Mouse (Mus musculus): ENCODE data around the gene Hmcn2. TPM values are rescaled to one million over a fixed set of nuclear protein-coding genes. Genes with fewer than 3 reads are reported as not detected.

Hmcn2 gene
- total RNA-seq, 2 experiments from 2014 or later, result 0.25 to 0.49 TPM

DNA sequence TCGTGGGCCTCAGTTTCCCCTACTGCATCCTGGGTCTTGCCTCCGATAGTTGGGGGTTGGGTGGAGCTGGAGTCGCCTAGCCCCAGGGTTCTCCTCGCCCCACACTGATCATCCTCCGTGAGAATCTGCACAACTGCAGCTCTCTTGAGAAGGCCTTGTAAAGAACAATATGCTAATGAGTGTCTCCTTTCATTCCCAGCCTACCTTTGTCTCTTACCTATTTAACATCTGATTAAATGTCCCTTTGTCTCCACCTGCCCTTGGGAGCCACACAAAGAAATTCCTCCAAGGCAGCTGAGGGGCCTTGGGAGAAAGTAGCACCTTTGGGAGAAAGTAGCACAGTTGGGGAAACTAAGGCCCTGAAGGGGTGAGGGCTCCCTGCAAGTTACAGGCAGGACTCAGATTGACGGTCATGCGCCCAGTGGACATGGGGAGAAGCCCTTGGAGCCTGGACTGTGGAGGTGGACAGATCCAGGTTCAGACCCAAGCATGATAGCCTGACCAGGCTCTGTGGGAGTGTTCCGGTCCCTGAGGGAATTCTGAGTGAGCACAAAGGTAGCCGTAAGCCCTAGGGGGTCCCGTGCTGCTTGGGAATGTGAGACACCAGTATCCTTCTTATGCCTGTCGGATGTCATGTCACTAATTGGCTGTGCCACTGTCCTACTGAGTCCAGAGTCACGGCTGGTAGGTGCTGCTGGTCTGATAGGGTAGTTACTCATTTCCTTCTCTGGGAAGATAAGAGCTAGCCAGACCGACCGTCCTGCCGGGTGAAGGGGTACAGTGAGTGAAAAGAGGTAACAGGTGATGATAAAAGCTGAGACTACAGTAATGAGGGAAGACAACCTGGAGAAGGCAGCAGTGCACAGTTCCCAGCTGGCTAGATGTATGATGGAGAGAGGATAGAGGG, 188.7 kb downstream of the Hmcn2 start:
- no peak for DNase-seq (ENCODE audit: extremely low spot score in 1 of 2, low spot score in 1 of 2)

DNA sequence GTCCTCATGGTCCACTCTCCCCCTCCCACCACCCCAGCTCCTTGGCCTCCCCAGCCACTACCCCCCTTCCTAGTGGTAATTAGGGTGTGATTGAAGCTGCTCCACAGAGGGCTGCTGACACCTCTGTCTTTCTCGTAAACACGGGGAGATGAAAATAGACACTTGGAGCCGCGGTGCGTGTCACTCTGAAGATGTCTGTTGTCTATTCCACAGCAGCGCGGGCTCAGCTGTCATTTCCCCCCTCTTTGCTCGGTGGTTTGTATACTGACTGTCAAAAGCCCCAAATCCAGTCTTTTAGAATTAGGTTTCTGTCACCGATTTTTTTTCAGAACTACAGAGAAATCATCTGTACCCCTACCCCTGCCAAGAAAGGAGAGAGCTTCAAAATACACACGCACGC, 191.3 kb downstream of the Hmcn2 start:
- DNase-seq (ENCODE audit: extremely low spot score in 1 of 2, low spot score in 1 of 2), result no peak

GRCm38 (mm10) chr2:31508851-31509250, 194.6 kb downstream of the Hmcn2 start:
- no peak for DNase-seq (ENCODE audit: extremely low spot score in 1 of 2, low spot score in 1 of 2)

Other genes with a start within 250 kb of the Hmcn2 start
- 100 to 1,000 TPM in 1 of 2 experiments, 10 to 100 TPM in 1; 95.1 to 118 TPM for gene Fnbp1, start 172.4 kb upstream of the Hmcn2 start, total RNA-seq (2021)
- gene Gpr107, start 162.1 kb upstream of the Hmcn2 start, total RNA-seq (2021), result 10 to 100 TPM; 45.2 to 49.6 TPM
- 100 to 1,000 TPM; 259 to 284 TPM for gene Ncs1, start 68.6 kb upstream of the Hmcn2 start, total RNA-seq (2021)
- gene Ass1, start 155.8 kb downstream of the Hmcn2 start, total RNA-seq (2021), result 10 to 100 TPM; 17.7 to 20.8 TPM

Data from layer of hippocampus, postnatal 25 days (tissue).